Mouse (Mus musculus) liver, embryonic 14.5 days (tissue): ENCODE measurements at regions not wholly inside any gene's neighbourhood (a gene's known extent, or its start where the extent isn't known, plus 50 kb on each side); places are given as distances from the start of the nearest gene placed in this dataset.

ENCODE experiments used
- CTCF ChIP-seq: IDR thresholded peaks from 2 replicates; pipeline ENCODE4 v1.5.1; 2016; ENCODE audit warnings: antibody characterized with exemption, low read depth, control low read depth
- EP300 ChIP-seq: IDR thresholded peaks from 2 replicates; pipeline ENCODE4 v1.6.1; 2016; ENCODE audit warnings: antibody characterized with exemption, low read depth

- TF ChIP-seq CTCF (no peak), EP300 (no peak)
Measured at GRCm38 (mm10) chr9:92661938-92662337, 119.9 kb downstream of the Plod2 start.
